Mouse (Mus musculus) forebrain, embryonic 13.5 days (tissue): ENCODE measurements at regions not wholly inside any gene's neighbourhood (a gene's known extent, or its start where the extent isn't known, plus 50 kb on each side); places are given as distances from the start of the nearest gene placed in this dataset.
A peak's percentile ranks its signal among the peaks of the same experiment; 100 is the strongest.

Experiments
- ATAC-seq: fragments of 200-750 bp; cut with Nextera tagmentation; 2 replicates; pipeline ENCODE4 v1.8.0; 2017
- H3K27ac ChIP-seq: fragments of 300-500 bp; sonication (generic); 2 replicates; pipeline ENCODE4 v1.5.1; 2015; ENCODE audit warnings: inconsistent platforms, mild to moderate bottlenecking, moderate library complexity
- H3K27me3 ChIP-seq: fragments of 300-500 bp; sonication (generic); 2 replicates; pipeline ENCODE4 v1.6.1; 2015; ENCODE audit warnings: mild to moderate bottlenecking, inconsistent platforms
- H3K36me3 ChIP-seq: fragments of 300-500 bp; sonication (generic); 2 replicates; pipeline ENCODE4 v1.6.1; 2015; ENCODE audit warnings: mild to moderate bottlenecking, inconsistent platforms; ENCODE audit not compliant: poor library complexity, severe bottlenecking
- H3K4me1 ChIP-seq: fragments of 300-500 bp; sonication (generic); 2 replicates; pipeline ENCODE4 v1.6.1; 2015; ENCODE audit warnings: inconsistent platforms
- H3K4me2 ChIP-seq: fragments of 300-500 bp; sonication (generic); 2 replicates; pipeline ENCODE4 v1.6.1; 2015; ENCODE audit warnings: inconsistent platforms, mild to moderate bottlenecking, moderate library complexity
- H3K4me3 ChIP-seq: fragments of 300-500 bp; sonication (generic); 2 replicates; pipeline ENCODE4 v1.5.1; 2015; ENCODE audit warnings: mild to moderate bottlenecking, inconsistent platforms
- H3K9ac ChIP-seq: fragments of 300-500 bp; sonication (generic); 2 replicates; pipeline ENCODE4 v1.6.1; 2015; ENCODE audit warnings: mild to moderate bottlenecking, inconsistent platforms
- H3K9me3 ChIP-seq: fragments of 300-500 bp; sonication (generic); replicated peaks from 2 replicates; pipeline ENCODE4 v1.6.1; 2016; ENCODE audit warnings: inconsistent platforms
- WGBS: fragments of 180-500 bp; shearing (Covaris S2); methylation state at CpG from one replicate; pipeline ENCODE4 v1.1.7; 2015; 5-methylcytosine and 5-hydroxymethylcytosine counted together

GRCm38 (mm10) chr9:115562783-115563182 lies 252.6 kb upstream of the Stt3b start:
- H3K4me1 ChIP-seq: peaks cover 6% of the 10 kb centered on the region; the same call in 1 of the 2 replicates
- no peak overlapping the region for H3K4me3 ChIP-seq
- H3K27me3 ChIP-seq: no peaks in the 10 kb centered on the region
- H3K9me3 ChIP-seq: no peaks in the 10 kb centered on the region
- no peak overlapping the region for H3K27ac ChIP-seq
- no peaks in the 10 kb centered on the region for H3K36me3 ChIP-seq
- no peak overlapping the region for H3K4me2 ChIP-seq
- 50% methylated on average over 4 of the region's 4 CpGs for WGBS
- no peak overlapping the region for H3K9ac ChIP-seq
- no peak for ATAC-seq

- 48% methylated on average over 1 of the region's 1 CpGs for WGBS
These were observed 254.1 kb upstream of the Stt3b start for GRCm38 (mm10) chr9:115564366-115564765.

GRCm38 (mm10) chr9:115568693-115569334 lies 258.6 kb upstream of the Stt3b start:
- Histone ChIP-seq H3K9me3 (no peaks in the 10 kb centered on the region), H3K4me3 (no peak overlapping the region), H3K27me3 (no peaks in the 10 kb centered on the region), H3K27ac (no peak overlapping the region), H3K36me3 (no peaks in the 10 kb centered on the region), H3K9ac (no peak overlapping the region), H3K4me2 (no peak overlapping the region), H3K4me1 (peaks cover 6% of the 10 kb centered on the region; the same call in 1 of the 2 replicates)
- ATAC-seq: no peak
- WGBS: 90% methylated on average over 7 of the region's 7 CpGs

More at GRCm38 (mm10) chr9:115564366-115564765, 254.1 kb upstream of the Stt3b start:
- Histone ChIP-seq H3K4me1 (peaks cover 6% of the 10 kb centered on the region; the same call in 1 of the 2 replicates), H3K9me3 (no peaks in the 10 kb centered on the region), H3K27me3 (no peaks in the 10 kb centered on the region), H3K27ac (no peak overlapping the region), H3K9ac (no peak overlapping the region), H3K36me3 (no peaks in the 10 kb centered on the region), H3K4me2 (no peak overlapping the region), H3K4me3 (no peak overlapping the region)
- ATAC-seq: no peak

GRCm38 (mm10) chr9:115570998-115571397 lies 260.8 kb upstream of the Stt3b start:
- no peaks in the 10 kb centered on the region for H3K27me3 ChIP-seq
- no peak overlapping the region for H3K4me2 ChIP-seq
- H3K9me3 ChIP-seq: no peaks in the 10 kb centered on the region
- WGBS: 95% methylated on average over 4 of the region's 4 CpGs
- no peak overlapping the region for H3K27ac ChIP-seq
- no peaks in the 10 kb centered on the region for H3K4me1 ChIP-seq
- no peak overlapping the region for H3K4me3 ChIP-seq
- no peaks in the 10 kb centered on the region for H3K36me3 ChIP-seq
- no peak for ATAC-seq
- no peak overlapping the region for H3K9ac ChIP-seq

GRCm38 (mm10) chr9:115581116-115581515 lies 270.9 kb upstream of the Stt3b start:
- Histone ChIP-seq H3K9me3 (peaks cover 5% of the 10 kb centered on the region), H3K4me3 (no peak overlapping the region), H3K9ac (no peak overlapping the region), H3K4me2 (no peak overlapping the region), H3K27ac (no peak overlapping the region), H3K36me3 (no peaks in the 10 kb centered on the region), H3K4me1 (no peaks in the 10 kb centered on the region), H3K27me3 (no peaks in the 10 kb centered on the region)
- WGBS: 82% methylated on average over 3 of the region's 3 CpGs
- no peak for ATAC-seq

GRCm38 (mm10) chr9:115583548-115583947 lies 273.3 kb upstream of the Stt3b start:
- no peaks in the 10 kb centered on the region for H3K4me1 ChIP-seq
- no peaks in the 10 kb centered on the region for H3K36me3 ChIP-seq
- H3K4me3 ChIP-seq: no peak overlapping the region
- no peaks in the 10 kb centered on the region for H3K27me3 ChIP-seq
- WGBS: 88% methylated on average over 11 of the region's 11 CpGs
- H3K9ac ChIP-seq: no peak overlapping the region
- no peak for ATAC-seq
- H3K27ac ChIP-seq: no peak overlapping the region
- no peak overlapping the region for H3K4me2 ChIP-seq
- no peaks in the 10 kb centered on the region for H3K9me3 ChIP-seq

GRCm38 (mm10) chr9:115584874-115585273 lies 274.7 kb upstream of the Stt3b start:
- Histone ChIP-seq H3K4me1 (no peaks in the 10 kb centered on the region), H3K4me2 (no peak overlapping the region), H3K9me3 (no peaks in the 10 kb centered on the region), H3K36me3 (no peaks in the 10 kb centered on the region), H3K9ac (no peak overlapping the region), H3K27me3 (no peaks in the 10 kb centered on the region), H3K4me3 (no peak overlapping the region), H3K27ac (no peak overlapping the region)
- 84% methylated on average over 7 of the region's 7 CpGs for WGBS
- no peak for ATAC-seq

- no peak overlapping the region for H3K9ac ChIP-seq
- no peak overlapping the region for H3K4me3 ChIP-seq
- WGBS: 49% methylated on average over 5 of the region's 5 CpGs
- no peaks in the 10 kb centered on the region for H3K9me3 ChIP-seq
- H3K4me1 ChIP-seq: no peaks in the 10 kb centered on the region
- no peaks in the 10 kb centered on the region for H3K36me3 ChIP-seq
- H3K27me3 ChIP-seq: no peaks in the 10 kb centered on the region
- no peak overlapping the region for H3K27ac ChIP-seq
- no peak overlapping the region for H3K4me2 ChIP-seq
- no peak for ATAC-seq
These were observed 282.2 kb upstream of the Stt3b start for GRCm38 (mm10) chr9:115592466-115592865.

- H3K9ac ChIP-seq: no peak overlapping the region
- H3K27ac ChIP-seq: no peak overlapping the region
- no peaks in the 10 kb centered on the region for H3K36me3 ChIP-seq
- WGBS: 91% methylated on average over 9 of the region's 9 CpGs
- no peaks in the 10 kb centered on the region for H3K27me3 ChIP-seq
- no peak overlapping the region for H3K4me3 ChIP-seq
- no peak for ATAC-seq
- H3K4me2 ChIP-seq: no peak overlapping the region
- no peaks in the 10 kb centered on the region for H3K9me3 ChIP-seq
- H3K4me1 ChIP-seq: peaks cover 12% of the 10 kb centered on the region
These were observed 290.0 kb upstream of the Stt3b start for GRCm38 (mm10) chr9:115600228-115600627.

- Histone ChIP-seq H3K9ac (no peak overlapping the region), H3K4me3 (no peak overlapping the region), H3K27me3 (no peaks in the 10 kb centered on the region), H3K9me3 (no peaks in the 10 kb centered on the region), H3K4me1 (peaks cover 15% of the 10 kb centered on the region), H3K36me3 (no peaks in the 10 kb centered on the region), H3K4me2 (no peak overlapping the region), H3K27ac (no peak overlapping the region)
- no peak for ATAC-seq
- 94% methylated on average over 2 of the region's 2 CpGs for WGBS
These were observed 290.6 kb upstream of the Stt3b start for GRCm38 (mm10) chr9:115600826-115601225.

- Histone ChIP-seq H3K4me1 (peaks cover 15% of the 10 kb centered on the region), H3K4me2 (no peak overlapping the region), H3K36me3 (no peaks in the 10 kb centered on the region), H3K9ac (no peak overlapping the region), H3K27me3 (no peaks in the 10 kb centered on the region), H3K4me3 (no peak overlapping the region), H3K27ac (no peak overlapping the region), H3K9me3 (no peaks in the 10 kb centered on the region)
- WGBS: 97% methylated on average over 7 of the region's 7 CpGs
- no peak for ATAC-seq
These were observed 292.6 kb upstream of the Stt3b start for GRCm38 (mm10) chr9:115602772-115603171.

GRCm38 (mm10) chr9:115604450-115604849 lies 294.2 kb upstream of the Stt3b start:
- 49% methylated on average over 3 of the region's 3 CpGs for WGBS

More at GRCm38 (mm10) chr9:115604450-115604849, 294.2 kb upstream of the Stt3b start:
- Histone ChIP-seq H3K36me3 (no peaks in the 10 kb centered on the region), H3K27me3 (no peaks in the 10 kb centered on the region), H3K9ac (no peak overlapping the region), H3K4me1 (peaks cover 15% of the 10 kb centered on the region), H3K4me2 (no peak overlapping the region), H3K4me3 (no peak overlapping the region), H3K9me3 (no peaks in the 10 kb centered on the region), H3K27ac (peak overlapping the region; percentile 41; the same call in 1 of the 2 replicates)
- peak; percentile 79 for ATAC-seq
